Mouse (Mus musculus) lung, adult 2 months (tissue): Measurements from ENCODE around the gene Unc119b. TPM values are rescaled to one million over a fixed set of nuclear protein-coding genes. Genes with fewer than 3 reads are reported as not detected.
"Not testable (repeated sequence)": the region's sequence is repeated elsewhere in the genome, so short reads cannot be mapped to it uniquely, and the experiment has no call there.

Experiments used
- DNase-seq: peaks from one replicate; pipeline ENCODE4 v3.0.0; 2022
- H3K4me1 ChIP-seq: fragments of 200-500 bp; 2 replicates; pipeline ENCODE4 v1.6.1; 2011; ENCODE audit warnings: low read length; ENCODE audit not compliant: control insufficient read depth, insufficient read depth
- H3K4me3 ChIP-seq: fragments of 200-500 bp; replicated peaks from 2 replicates; pipeline ENCODE3; 2011; ENCODE audit warnings: low read depth, mild to moderate bottlenecking, control low read depth, low read length; ENCODE audit errors: extremely low read depth
- CTCF ChIP-seq: fragments of 200-500 bp; IDR thresholded peaks from 2 replicates; pipeline ENCODE4 v1.5.1; 2011; ENCODE audit warnings: mild to moderate bottlenecking, low read length, control low read depth; ENCODE audit not compliant: insufficient read depth
- POLR2A ChIP-seq: fragments of 200-500 bp; IDR thresholded peaks from 2 replicates; pipeline ENCODE4 v1.6.1; 2011; ENCODE audit warnings: low read depth, mild to moderate bottlenecking, control low read depth, low read length, borderline replicate concordance; ENCODE audit errors: extremely low read depth
- WGBS: fragments of 180-500 bp; shearing (Covaris S2); methylation state at CpG from one replicate; pipeline ENCODE4 v1.1.7; 2018; 5-methylcytosine and 5-hydroxymethylcytosine counted together
- polyA plus RNA-seq: library from polyadenylated mRNA; depleted of rRNA; stranded (reverse); fragments of >200 nt; gene quantifications from 2 replicates; pipeline ENCODE4 v1.2.3, GENCODE M21; 2012

The Unc119b gene
- polyA plus RNA-seq, 1 experiment: 52.8 TPM

DNA sequence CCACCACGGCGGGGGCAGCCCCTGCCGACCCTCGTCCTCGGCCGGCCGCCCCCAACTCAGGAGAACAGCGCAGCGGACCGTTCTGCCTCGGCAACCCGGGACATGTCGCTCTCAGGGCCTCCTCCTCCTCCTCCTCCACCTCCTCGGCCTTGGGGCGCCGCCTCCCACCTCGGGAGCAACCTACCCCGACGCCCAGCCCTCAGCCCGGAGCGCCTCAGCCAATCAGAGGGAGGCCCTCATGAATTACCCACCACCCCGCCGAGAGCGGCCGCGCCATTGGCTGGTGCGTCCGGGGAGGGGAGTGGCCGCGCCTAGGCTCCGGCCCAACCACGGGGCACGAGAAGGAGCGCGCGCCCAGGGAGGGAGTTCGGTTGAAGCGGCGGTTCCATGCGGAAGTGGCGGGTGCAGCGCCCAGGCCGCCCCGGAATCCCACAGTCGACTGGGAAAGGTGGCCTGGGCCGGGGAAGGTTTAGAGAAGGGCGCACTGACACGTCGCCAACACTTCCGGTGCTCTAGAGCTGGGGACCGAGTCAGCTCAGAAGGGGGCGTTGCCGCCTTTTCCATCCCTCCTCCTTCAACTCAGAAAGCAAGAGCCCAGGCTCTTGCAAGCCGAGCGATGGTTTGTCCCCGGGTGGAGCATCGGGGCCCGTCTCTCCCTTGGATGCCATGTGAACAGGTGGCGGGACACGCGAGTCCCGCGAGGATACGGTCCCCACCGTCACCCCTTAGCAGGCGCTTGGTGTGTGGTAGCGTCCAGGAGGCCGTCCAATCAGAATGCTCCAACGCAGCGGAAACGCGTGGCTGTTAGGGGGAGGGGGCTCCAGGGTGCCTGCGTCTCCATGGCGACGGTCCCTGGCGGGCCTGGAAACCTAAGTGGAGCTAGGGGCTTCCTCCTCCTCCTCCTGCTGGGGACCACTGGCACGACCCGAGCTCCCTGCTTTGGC, 23.5 kb upstream of the Unc119b start, which contains the start of gene Mlec:
Gene Mlec, minus strand, starts transcription at position 140 of the 944 bp plus-strand sequence.
- TF ChIP-seq POLR2A (peak; percentile 89), CTCF (no peak)
- WGBS: under 1% methylated on average over 74 of the region's 78 CpGs
- Histone ChIP-seq H3K4me1 (peaks cover 20% of the 10 kb centered on the region), H3K4me3 (peak within 1 kb of the TSS; percentile 90)
- DNase-seq: peak; percentile 99

- peak overlapping the region; percentile 80 for H3K4me3 ChIP-seq
- no peak for DNase-seq
- 1% methylated on average over 26 of the region's 26 CpGs for WGBS
- TF ChIP-seq POLR2A (no peak), CTCF (no peak)
- peaks cover 28% of the 10 kb centered on the region for H3K4me1 ChIP-seq
These were observed 22.3 kb upstream of the Unc119b start for GRCm38 (mm10) chr5:115156933-115157589.

- DNase-seq: no peak
- WGBS: 25% methylated on average over 7 of the region's 7 CpGs
- Histone ChIP-seq H3K4me1 (peaks cover 27% of the 10 kb centered on the region), H3K4me3 (peak overlapping the region; percentile 43)
- TF ChIP-seq POLR2A (no peak), CTCF (no peak)
These were observed 21.6 kb upstream of the Unc119b start for GRCm38 (mm10) chr5:115156401-115156800.

- Histone ChIP-seq H3K4me1 (peaks cover 25% of the 10 kb centered on the region), H3K4me3 (peak overlapping the region; percentile 4)
- DNase-seq: no peak
- 27% methylated on average over 5 of the region's 5 CpGs for WGBS
- TF ChIP-seq POLR2A: no peak
- no peak for TF ChIP-seq CTCF
These were observed 21.1 kb upstream of the Unc119b start for GRCm38 (mm10) chr5:115155831-115156230.

GRCm38 (mm10) chr5:115155156-115155631, 20.4 kb upstream of the Unc119b start:
- WGBS: 37% methylated on average over 13 of the region's 13 CpGs
- peak overlapping the region; percentile 19 for H3K4me3 ChIP-seq

DNA sequence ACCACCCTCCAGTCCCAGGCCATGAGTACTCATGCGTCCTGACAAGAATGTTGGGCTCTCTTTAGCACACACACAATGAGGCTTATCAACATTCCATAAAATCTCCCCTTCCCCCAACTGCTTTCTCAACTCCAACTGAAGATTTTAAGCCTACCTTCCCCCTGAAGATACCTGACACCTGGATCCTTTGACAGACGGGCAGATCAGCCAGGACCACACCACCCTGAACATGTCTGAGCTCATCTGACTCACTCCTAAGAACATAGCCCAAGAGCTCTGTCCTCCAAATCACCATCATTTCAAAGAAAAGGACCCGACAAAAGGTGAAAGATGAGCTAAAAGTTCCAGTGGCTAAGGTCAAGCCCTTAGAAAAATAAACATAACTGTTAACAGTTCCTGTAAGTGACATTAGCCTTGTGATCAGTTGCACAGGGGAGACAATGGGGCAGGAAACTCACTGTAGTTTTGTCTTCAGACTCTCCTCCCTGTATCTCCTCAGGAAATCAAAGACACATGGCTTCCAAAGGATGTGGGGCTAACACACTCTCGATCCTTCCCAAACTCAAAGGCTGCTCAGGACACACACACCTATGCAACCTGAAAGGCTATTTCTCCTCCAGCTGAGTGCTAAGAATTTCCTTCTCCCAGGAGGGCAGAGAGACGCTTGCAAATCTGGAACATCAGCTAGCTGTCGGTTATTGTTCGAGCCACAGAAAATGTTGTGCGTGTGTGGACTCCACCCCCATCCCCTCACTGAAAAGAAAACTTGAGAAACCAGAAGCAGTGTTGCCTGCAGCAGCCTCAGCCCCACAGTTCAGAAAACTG, 17.6 kb upstream of the Unc119b start:
- H3K4me1 ChIP-seq: peaks cover 27% of the 10 kb centered on the region
- no peak for TF ChIP-seq POLR2A
- no peak for DNase-seq
- no peak overlapping the region for H3K4me3 ChIP-seq
- WGBS: 25% methylated on average over 8 of the region's 8 CpGs

More at GRCm38 (mm10) chr5:115155156-115155631, 20.4 kb upstream of the Unc119b start:
- H3K4me1 ChIP-seq: peaks cover 25% of the 10 kb centered on the region
- no peak for TF ChIP-seq CTCF
- TF ChIP-seq POLR2A: no peak
- DNase-seq: no peak

GRCm38 (mm10) chr5:115151457-115151856, 16.7 kb upstream of the Unc119b start:
- no peak for DNase-seq
- H3K4me3 ChIP-seq: no peak overlapping the region
- 77% methylated on average over 13 of the region's 13 CpGs for WGBS

GRCm38 (mm10) chr5:115150991-115151390, 16.2 kb upstream of the Unc119b start:
- no peak overlapping the region for H3K4me3 ChIP-seq
- WGBS: 64% methylated on average over 5 of the region's 5 CpGs
- H3K4me1 ChIP-seq: peaks cover 24% of the 10 kb centered on the region
- TF ChIP-seq CTCF: no peak
- TF ChIP-seq POLR2A: no peak
- no peak for DNase-seq

More at GRCm38 (mm10) chr5:115151457-115151856, 16.7 kb upstream of the Unc119b start:
- TF ChIP-seq CTCF (no peak), POLR2A (no peak)
- H3K4me1 ChIP-seq: peaks cover 26% of the 10 kb centered on the region

DNA sequence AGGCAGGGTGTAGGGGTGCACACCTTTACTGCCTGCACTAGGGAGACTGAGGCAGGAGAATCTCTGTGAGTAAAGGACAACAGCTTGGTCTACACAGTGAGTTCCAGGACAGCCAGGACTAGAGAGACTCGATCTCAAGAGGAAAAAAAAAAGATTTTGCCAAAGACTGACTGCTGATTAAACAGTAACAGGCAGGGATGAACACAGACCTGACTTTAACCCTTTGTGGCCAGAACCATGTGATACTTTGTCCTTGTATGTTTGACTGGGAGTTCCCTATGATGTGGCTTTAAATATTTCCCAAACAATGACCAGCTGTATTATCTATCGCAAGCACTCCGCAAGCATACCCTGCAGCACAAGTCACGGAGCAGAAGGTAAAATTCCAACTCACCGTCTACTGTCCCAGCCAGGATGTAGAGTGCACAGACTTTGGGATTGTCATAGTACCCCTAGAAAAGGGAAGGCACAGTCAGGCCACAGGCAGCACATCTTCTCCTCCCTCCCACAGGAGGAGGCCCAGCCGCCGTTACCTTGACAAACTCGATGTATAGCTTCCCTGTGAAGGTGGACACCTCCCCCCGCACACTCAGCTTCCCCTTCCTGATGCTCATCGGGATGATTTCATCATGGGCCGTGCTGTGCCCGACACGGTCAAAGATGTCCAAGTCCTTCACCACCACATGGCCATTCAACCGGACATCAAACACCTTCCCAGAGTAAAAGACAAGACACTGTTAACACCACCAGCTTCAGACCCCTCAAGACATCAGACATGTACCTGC, 15.1 kb upstream of the Unc119b start:
- 90% methylated on average over 14 of the region's 14 CpGs for WGBS
- H3K4me1 ChIP-seq: peaks cover 22% of the 10 kb centered on the region
- TF ChIP-seq POLR2A (no peak), CTCF (no peak)
- no peak overlapping the region for H3K4me3 ChIP-seq
- no peak for DNase-seq

DNA sequence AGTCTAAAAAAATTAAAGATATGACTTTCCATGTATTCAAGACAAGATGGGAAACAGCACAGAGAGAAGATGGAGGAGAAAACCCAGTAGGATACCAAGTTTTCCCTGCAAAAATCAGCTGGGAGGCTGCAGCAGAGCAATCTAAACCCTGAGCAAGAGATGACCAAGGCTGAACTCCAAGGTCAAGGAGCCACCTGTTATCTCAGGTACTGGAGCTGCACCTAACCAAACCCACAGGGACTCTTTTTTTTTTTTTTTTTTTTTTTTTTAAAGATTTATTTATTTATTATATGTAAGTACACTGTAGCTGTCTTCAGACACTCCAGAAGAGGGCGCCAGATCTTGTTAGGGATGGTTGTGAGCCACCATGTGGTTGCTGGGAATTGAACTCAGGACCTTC, 14.1 kb upstream of the Unc119b start:
- not testable (repeated sequence) for DNase-seq, H3K4me3 ChIP-seq
- H3K4me1 ChIP-seq: peaks cover 18% of the 10 kb centered on the region
- no CpG with 5 or more reads among the region's 1 CpGs for WGBS
